Mouse (Mus musculus) hindbrain, embryonic 16.5 days (tissue): Measurements from ENCODE around the gene Krt33b. TPM values are rescaled to one million over a fixed set of nuclear protein-coding genes. Genes with fewer than 3 reads are reported as not detected.

ENCODE experiments used
- ATAC-seq: fragments of 200-750 bp; cut with Nextera tagmentation; 2 replicates; pipeline ENCODE4 v1.8.0; 2017; ENCODE audit warnings: moderate TSS enrichment, moderate library complexity
- H3K27ac ChIP-seq: fragments of 300-500 bp; sonication (generic); 2 replicates; pipeline ENCODE4 v1.5.1; 2014; ENCODE audit warnings: low read depth, mild to moderate bottlenecking, control low read depth, low read length, moderate library complexity
- H3K27me3 ChIP-seq: fragments of 300-500 bp; sonication (generic); replicated peaks from 2 replicates; pipeline ENCODE4 v1.6.1; 2014; ENCODE audit warnings: low read length; ENCODE audit not compliant: control insufficient read depth, insufficient read depth
- H3K36me3 ChIP-seq: fragments of 300-500 bp; sonication (generic); 2 replicates; pipeline ENCODE4 v1.6.1; 2014; ENCODE audit warnings: mild to moderate bottlenecking, low read length, moderate library complexity, mixed read lengths; ENCODE audit not compliant: control insufficient read depth, insufficient read depth
- H3K4me1 ChIP-seq: fragments of 300-500 bp; sonication (generic); 2 replicates; pipeline ENCODE4 v1.6.1; 2014; ENCODE audit warnings: low read depth, low read length; ENCODE audit not compliant: control insufficient read depth, insufficient read depth
- H3K4me2 ChIP-seq: fragments of 300-500 bp; sonication (generic); 2 replicates; pipeline ENCODE4 v1.6.1; 2014; ENCODE audit warnings: mild to moderate bottlenecking, low read length, control low read depth, moderate library complexity
- H3K4me3 ChIP-seq: fragments of 300-500 bp; sonication (generic); 2 replicates; pipeline ENCODE4 v1.5.1; 2014; ENCODE audit warnings: mild to moderate bottlenecking, low read length, control low read depth, moderate library complexity
- H3K9ac ChIP-seq: fragments of 300-500 bp; sonication (generic); 2 replicates; pipeline ENCODE4 v1.6.1; 2014; ENCODE audit warnings: low read depth, mild to moderate bottlenecking, control low read depth, low read length, moderate library complexity
- H3K9me3 ChIP-seq: fragments of 300-500 bp; sonication (generic); 2 replicates; pipeline ENCODE4 v1.6.1; 2014; ENCODE audit warnings: mild to moderate bottlenecking, low read length, moderate library complexity; ENCODE audit not compliant: control insufficient read depth
- WGBS: fragments of 180-500 bp; shearing (Covaris S2); extraction: QIAGEN DNeasy Blood & Tissue Kit; methylation state at CpG from one replicate; pipeline ENCODE4 v1.1.7; 2014; 5-methylcytosine and 5-hydroxymethylcytosine counted together
- polyA plus RNA-seq: library from polyadenylated mRNA; unstranded; fragments of >200 nt; fragmentation: Nextera tagmentation; extraction: Ambion mirVana; gene quantifications from 2 replicates; pipeline ENCODE4 v1.2.1, GENCODE M21; 2015

Gene Krt33b
- polyA plus RNA-seq, 1 experiment from 2014 or later, result 0.13 TPM

- WGBS, result 85% methylated on average over 6 of the region's 6 CpGs
- no peak overlapping the region for H3K4me3 ChIP-seq
- H3K27ac ChIP-seq, result no peak overlapping the region
- H3K9me3 ChIP-seq, result no peaks in the 10 kb centered on the region
- no peak overlapping the region for H3K4me2 ChIP-seq
- no peaks in the 10 kb centered on the region for H3K36me3 ChIP-seq
- no peaks in the 10 kb centered on the region for H3K27me3 ChIP-seq
- H3K9ac ChIP-seq, result no peak overlapping the region
- H3K4me1 ChIP-seq, result no peaks in the 10 kb centered on the region
- no peak for ATAC-seq
Observed at GRCm38 (mm10) chr11:100046303-100046866, 16.7 kb upstream of the Krt33b start.

- 84% methylated on average over 6 of the region's 6 CpGs for WGBS
- no peak for ATAC-seq
Observed at GRCm38 (mm10) chr11:100041454-100041853, 11.8 kb upstream of the Krt33b start, which contains the start of gene Krt34. TSS of gene Krt34 (minus strand) at chr11:100041554.

DNA sequence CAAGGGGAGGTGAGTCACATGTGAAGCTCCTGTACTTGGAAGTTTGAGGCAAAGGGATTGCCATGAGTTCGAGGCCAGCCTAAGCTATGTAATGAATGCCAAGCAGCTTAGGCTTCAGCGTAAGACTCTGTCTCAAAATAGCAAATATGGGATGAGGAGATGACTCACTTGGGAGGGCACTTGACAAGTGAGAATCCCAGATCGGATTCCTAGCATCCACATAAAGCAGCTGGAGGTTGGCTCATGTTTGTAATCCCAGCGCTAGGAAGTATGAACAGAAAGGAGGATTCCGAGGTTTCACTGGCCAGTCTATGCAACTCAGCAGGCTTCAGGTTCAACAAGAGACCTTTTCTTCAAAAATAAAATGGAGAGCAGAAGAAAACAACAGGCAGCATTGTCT, 8.2 kb downstream of the Krt33b start:
- Histone ChIP-seq H3K4me1 (no peaks in the 10 kb centered on the region), H3K4me2 (no peak overlapping the region), H3K9me3 (no peaks in the 10 kb centered on the region), H3K27me3 (no peaks in the 10 kb centered on the region), H3K27ac (no peak overlapping the region), H3K36me3 (no peaks in the 10 kb centered on the region), H3K4me3 (no peak overlapping the region), H3K9ac (no peak overlapping the region)
- ATAC-seq, result no peak
- 85% methylated on average over 5 of the region's 5 CpGs for WGBS

More at GRCm38 (mm10) chr11:100041454-100041853, 11.8 kb upstream of the Krt33b start, which contains the start of gene Krt34:
- H3K4me2 ChIP-seq, result no peak within 1 kb of the TSS
- H3K9ac ChIP-seq, result no peak within 1 kb of the TSS
- no peaks in the 10 kb centered on the region for H3K36me3 ChIP-seq
- H3K4me3 ChIP-seq, result no peak within 1 kb of the TSS
- no peaks in the 10 kb centered on the region for H3K27me3 ChIP-seq
- H3K4me1 ChIP-seq, result no peaks in the 10 kb centered on the region
- no peaks in the 10 kb centered on the region for H3K9me3 ChIP-seq
- H3K27ac ChIP-seq, result no peak within 1 kb of the TSS

DNA sequence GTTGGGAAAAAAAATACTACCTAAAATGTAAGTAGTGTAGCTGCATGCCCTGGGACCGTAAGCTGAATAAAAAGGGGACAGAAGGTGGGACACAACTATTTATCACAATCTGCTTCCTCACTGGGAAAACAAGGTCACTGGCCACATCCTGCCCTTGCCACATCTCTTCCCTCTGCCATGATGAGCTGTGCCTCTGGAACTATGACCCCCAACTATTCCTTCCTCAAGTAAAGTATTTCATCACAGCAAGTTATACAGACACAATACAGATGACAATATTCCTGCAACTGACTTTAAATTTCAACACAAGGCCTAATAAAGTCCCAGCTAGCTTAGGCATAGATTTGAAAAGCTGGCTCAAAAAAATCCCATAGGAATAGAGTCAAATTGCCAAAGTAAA, 10.2 kb downstream of the Krt33b start:
- Histone ChIP-seq H3K4me1 (no peaks in the 10 kb centered on the region), H3K27me3 (no peaks in the 10 kb centered on the region), H3K4me2 (no peak overlapping the region), H3K36me3 (no peaks in the 10 kb centered on the region), H3K4me3 (no peak overlapping the region), H3K9me3 (no peaks in the 10 kb centered on the region), H3K9ac (no peak overlapping the region), H3K27ac (no peak overlapping the region)
- ATAC-seq, result no peak
- WGBS, result 85% methylated on average over 1 of the region's 1 CpGs

GRCm38 (mm10) chr11:100016112-100016511, 13.6 kb downstream of the Krt33b start, which contains the start of gene Krt33a:
TSS of gene Krt33a (minus strand) at chr11:100016212.
- H3K4me1 ChIP-seq, result no peaks in the 10 kb centered on the region
- 85% methylated on average over 4 of the region's 4 CpGs for WGBS
- H3K4me2 ChIP-seq, result no peak within 1 kb of the TSS
- H3K27me3 ChIP-seq, result no peaks in the 10 kb centered on the region
- no peaks in the 10 kb centered on the region for H3K9me3 ChIP-seq
- H3K9ac ChIP-seq, result no peak within 1 kb of the TSS
- no peak within 1 kb of the TSS for H3K27ac ChIP-seq
- H3K36me3 ChIP-seq, result no peaks in the 10 kb centered on the region
- H3K4me3 ChIP-seq, result no peak within 1 kb of the TSS
- no peak for ATAC-seq

- Histone ChIP-seq H3K27me3 (no peaks in the 10 kb centered on the region), H3K9me3 (no peaks in the 10 kb centered on the region), H3K36me3 (no peaks in the 10 kb centered on the region), H3K4me2 (no peak overlapping the region), H3K4me3 (no peak overlapping the region), H3K4me1 (no peaks in the 10 kb centered on the region), H3K9ac (no peak overlapping the region), H3K27ac (no peak overlapping the region)
- no peak for ATAC-seq
- 81% methylated on average over 4 of the region's 4 CpGs for WGBS
Observed at GRCm38 (mm10) chr11:100013691-100014171, 15.9 kb downstream of the Krt33b start.

- ATAC-seq, result no peak
- WGBS, result 81% methylated on average over 5 of the region's 5 CpGs
Observed at GRCm38 (mm10) chr11:100010682-100011081, 19.0 kb downstream of the Krt33b start.

DNA sequence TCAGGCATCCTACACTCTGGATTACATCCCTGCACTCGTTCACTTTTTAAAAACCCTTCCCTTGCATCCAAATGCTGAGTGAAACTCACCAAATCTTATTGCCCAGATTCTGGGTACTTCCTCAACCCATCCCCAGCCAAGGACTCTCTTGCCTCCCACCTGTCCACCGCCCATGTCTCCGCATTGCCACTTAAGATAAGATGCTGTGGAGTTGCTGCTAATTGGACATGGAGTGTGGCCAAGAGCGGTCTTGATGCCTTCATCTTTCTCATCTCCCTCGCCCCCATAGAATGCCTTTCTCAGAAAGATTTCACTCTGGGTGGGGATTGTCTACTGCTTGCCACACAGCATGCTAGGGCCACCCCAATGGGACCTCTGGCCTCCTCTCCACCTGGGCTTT, 21.3 kb downstream of the Krt33b start:
- H3K9me3 ChIP-seq, result no peaks in the 10 kb centered on the region
- no peaks in the 10 kb centered on the region for H3K27me3 ChIP-seq
- no peak overlapping the region for H3K27ac ChIP-seq
- H3K9ac ChIP-seq, result no peak overlapping the region
- WGBS, result 86% methylated on average over 5 of the region's 5 CpGs
- ATAC-seq, result no peak
- no peaks in the 10 kb centered on the region for H3K4me1 ChIP-seq
- no peak overlapping the region for H3K4me2 ChIP-seq
- no peak overlapping the region for H3K4me3 ChIP-seq
- no peaks in the 10 kb centered on the region for H3K36me3 ChIP-seq

More at GRCm38 (mm10) chr11:100010682-100011081, 19.0 kb downstream of the Krt33b start:
- no peak overlapping the region for H3K4me2 ChIP-seq
- H3K9me3 ChIP-seq, result no peaks in the 10 kb centered on the region
- no peaks in the 10 kb centered on the region for H3K4me1 ChIP-seq
- no peaks in the 10 kb centered on the region for H3K27me3 ChIP-seq
- H3K4me3 ChIP-seq, result no peak overlapping the region
- H3K9ac ChIP-seq, result no peak overlapping the region
- H3K36me3 ChIP-seq, result no peaks in the 10 kb centered on the region
- H3K27ac ChIP-seq, result no peak overlapping the region

DNA sequence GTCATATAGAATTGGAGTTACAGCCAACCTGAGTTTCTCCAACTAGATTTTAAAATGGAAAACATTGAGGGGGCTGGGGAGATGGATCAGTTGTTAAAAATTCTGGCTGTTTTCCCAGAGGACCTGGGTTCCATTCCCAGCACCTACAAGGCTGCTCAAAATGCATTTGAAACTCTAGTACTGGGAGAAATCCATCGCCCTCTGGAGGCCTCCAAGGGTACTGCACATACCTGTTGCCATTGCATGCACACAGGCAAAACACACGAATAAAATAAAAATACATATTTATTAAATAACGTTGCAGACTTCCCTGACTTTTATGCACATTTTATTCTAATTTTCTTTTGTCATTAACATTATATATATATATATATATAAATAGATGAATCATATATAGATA, 23.0 kb downstream of the Krt33b start:
- H3K4me3 ChIP-seq, result no peak overlapping the region
- no peaks in the 10 kb centered on the region for H3K4me1 ChIP-seq
- H3K4me2 ChIP-seq, result no peak overlapping the region
- 54% methylated on average over 3 of the region's 3 CpGs for WGBS
- ATAC-seq, result no peak
- 0 out of 2 replicates have a peak, but pooled peaks cover 3% of the 10 kb centered on the region for H3K9me3 ChIP-seq
- no peak overlapping the region for H3K9ac ChIP-seq
- H3K27me3 ChIP-seq, result no peaks in the 10 kb centered on the region
- no peak overlapping the region for H3K27ac ChIP-seq
- no peaks in the 10 kb centered on the region for H3K36me3 ChIP-seq
